Mouse (Mus musculus): ENCODE data around the gene Efcc1.

DNA sequence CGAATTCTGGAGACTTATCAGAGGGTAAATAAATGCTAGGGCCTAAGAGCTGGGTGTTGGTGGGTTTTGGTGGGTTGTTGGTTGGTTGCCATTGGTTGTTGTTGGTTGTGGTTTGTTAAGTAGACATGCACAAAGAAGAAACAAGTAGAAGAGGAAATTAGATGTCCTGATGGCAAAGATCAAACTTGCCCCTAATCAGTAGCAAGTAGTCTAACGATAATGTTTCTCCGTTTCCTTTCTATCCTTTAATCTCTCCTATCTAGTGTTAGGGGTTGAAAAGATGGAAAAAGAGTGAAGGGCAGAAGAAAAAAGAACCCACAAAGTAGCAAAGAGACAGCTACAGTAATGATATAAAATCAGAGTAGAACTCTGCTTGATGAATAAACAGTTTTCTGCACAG is 14.0 kb downstream of the Efcc1 start:
- TF ChIP-seq CTCF (IDR thresholded peaks at IDR 0.05; ENCODE audit: control insufficient read depth, insufficient read depth, insufficient read length) (no peak), MAX (IDR thresholded peaks at IDR 0.05) (no peak), FOSL1 (IDR thresholded peaks at IDR 0.05; ENCODE audit: insufficient read depth, low read length, poor library complexity, severe bottlenecking) (no peak), USF1 (IDR thresholded peaks at IDR 0.05; ENCODE audit: low read depth) (no peak), MYOD1 (IDR thresholded peaks at IDR 0.05; ENCODE audit: control insufficient read depth, insufficient read length, low read depth) (no peak), MYOG (IDR thresholded peaks at IDR 0.05; ENCODE audit: control insufficient read depth, extremely low read depth, insufficient read length) (no peak)
